Mouse (Mus musculus) CH12.LX (cell line): ENCODE data around the gene Dffb. TPM values are rescaled to one million over a fixed set of nuclear protein-coding genes. Genes with fewer than 3 reads are reported as not detected.

ENCODE experiments used
- DNase-seq: peaks from one replicate; pipeline ENCODE4 v3.0.0-alpha.2; 2013; ENCODE audit errors: extremely low read depth
- H3K27ac ChIP-seq: 2 replicates; pipeline ENCODE4 v1.5.1; 2012; ENCODE audit warnings: low read depth, mild to moderate bottlenecking, control low read depth, moderate library complexity; ENCODE audit not compliant: insufficient read depth
- H3K27me3 ChIP-seq: replicated peaks from 2 replicates; pipeline ENCODE3; 2012; ENCODE audit warnings: inconsistent platforms
- H3K36me3 ChIP-seq, 2 experiments: replicated peaks in 1 of 2; 2 replicates each; pipeline versions ENCODE3 to v1.6.1; 2012; ENCODE audit warnings: inconsistent platforms in 1 of 2, low read length in 1 of 2, mild to moderate bottlenecking in 1 of 2, mixed read lengths in 1 of 2, moderate library complexity in 1 of 2; ENCODE audit not compliant: control insufficient read depth in 1 of 2, insufficient read depth in 1 of 2
- H3K4me1 ChIP-seq, 2 experiments: 2 replicates each; pipeline ENCODE4 v1.6.1; 2012; ENCODE audit warnings: inconsistent platforms in 1 of 2, moderate library complexity in 1 of 2; ENCODE audit not compliant: insufficient read depth in 2 of 2, control insufficient read depth in 1 of 2
- H3K4me2 ChIP-seq: 2 replicates; pipeline ENCODE4 v1.6.1; 2012; ENCODE audit warnings: low read depth, mild to moderate bottlenecking, control low read depth; ENCODE audit not compliant: poor library complexity, insufficient read depth, severe bottlenecking
- H3K4me3 ChIP-seq, 3 experiments: fragments of 150-350 bp in 1 of 3; sonication (generic) in 1 of 3; replicated peaks in 1 of 3; 2 replicates each; pipeline versions ENCODE3 to v1.5.1; 2011 to 2012; ENCODE audit warnings: low read depth in 2 of 3, low read length in 2 of 3, mild to moderate bottlenecking in 2 of 3, moderate library complexity in 2 of 3, control low read depth in 1 of 3, improper control_type of control experiment in 1 of 3, inconsistent platforms in 1 of 3, mixed read lengths in 1 of 3; ENCODE audit not compliant: poor library complexity in 1 of 3
- H3K79me2 ChIP-seq: replicated peaks from 2 replicates; pipeline ENCODE4 v1.6.1; 2012; ENCODE audit warnings: mild to moderate bottlenecking, moderate library complexity; ENCODE audit not compliant: control insufficient read depth, poor library complexity, insufficient read depth, severe bottlenecking; ENCODE audit errors: extremely low read depth
- H3K9ac ChIP-seq: 2 replicates; pipeline ENCODE4 v1.6.1; 2012; ENCODE audit warnings: low read depth, mild to moderate bottlenecking, control low read depth, moderate library complexity; ENCODE audit not compliant: insufficient read depth
- H3K9me3 ChIP-seq: replicated peaks from 2 replicates; pipeline ENCODE3; 2012; ENCODE audit warnings: low read length, inconsistent platforms, mixed read lengths
- CHD2 ChIP-seq: IDR thresholded peaks from 2 replicates; pipeline ENCODE4 v1.6.1; 2011; ENCODE audit warnings: low read length, improper control_type of control experiment
- CTCF ChIP-seq, 2 experiments: IDR thresholded peaks in 1 of 2; conservative IDR thresholded peaks in 1 of 2; 2 replicates each; pipeline ENCODE4 v1.5.1; 2011 to 2012; ENCODE audit warnings: low read depth in 2 of 2, low read length in 2 of 2, improper control_type of control experiment in 1 of 2, inconsistent platforms in 1 of 2, mild to moderate bottlenecking in 1 of 2, moderate library complexity in 1 of 2
- E2F4 ChIP-seq: IDR thresholded peaks from 2 replicates; pipeline ENCODE4 v1.6.1; 2011; ENCODE audit warnings: low read depth, low read length, improper control_type of control experiment; ENCODE audit not compliant: insufficient replicate concordance
- IRF4 ChIP-seq: IDR thresholded peaks from 2 replicates; pipeline ENCODE4 v1.6.1; 2014; ENCODE audit warnings: low read depth, mild to moderate bottlenecking, inconsistent platforms, low read length, improper control_type of control experiment
- JUN ChIP-seq: IDR thresholded peaks from 2 replicates; pipeline ENCODE4 v1.6.1; 2011; ENCODE audit warnings: low read depth, mild to moderate bottlenecking, low read length, improper control_type of control experiment, moderate library complexity; ENCODE audit not compliant: insufficient read depth
- MAFK ChIP-seq: IDR thresholded peaks from 2 replicates; pipeline ENCODE4 v1.6.1; 2011; ENCODE audit warnings: low read length, improper control_type of control experiment; ENCODE audit not compliant: insufficient replicate concordance
- MXI1 ChIP-seq: IDR thresholded peaks from 2 replicates; pipeline ENCODE4 v1.6.1; 2011; ENCODE audit warnings: mild to moderate bottlenecking, low read depth, low read length, improper control_type of control experiment
- MYC ChIP-seq: IDR thresholded peaks from 2 replicates; pipeline ENCODE4 v1.6.1; 2011; ENCODE audit warnings: low read depth, mild to moderate bottlenecking, improper control_type of control experiment, low read length
- NELFE ChIP-seq: IDR thresholded peaks from 2 replicates; pipeline ENCODE4 v1.6.1; 2011; ENCODE audit warnings: low read depth, low read length, improper control_type of control experiment
- PAX5 ChIP-seq: IDR thresholded peaks from 2 replicates; pipeline ENCODE4 v1.6.1; 2012; ENCODE audit warnings: low read length, inconsistent platforms, mixed read lengths
- POLR2AphosphoS2 ChIP-seq: IDR thresholded peaks from 2 replicates; pipeline ENCODE4 v1.6.1; 2011; ENCODE audit warnings: low read depth, low read length, improper control_type of control experiment
- RAD21 ChIP-seq: IDR thresholded peaks from 2 replicates; pipeline ENCODE4 v1.6.1; 2011; ENCODE audit warnings: low read depth, mild to moderate bottlenecking, low read length, improper control_type of control experiment, moderate library complexity
- RCOR1 ChIP-seq: conservative IDR thresholded peaks from 2 replicates; pipeline ENCODE4 v1.6.1; 2012; ENCODE audit warnings: low read depth, mild to moderate bottlenecking, inconsistent platforms, low read length, improper control_type of control experiment
- SMC3 ChIP-seq: IDR thresholded peaks from 2 replicates; pipeline ENCODE4 v1.6.1; 2011; ENCODE audit warnings: low read depth, low read length, improper control_type of control experiment
- USF1 ChIP-seq: IDR thresholded peaks from 2 replicates; pipeline ENCODE4 v1.6.1; 2014; ENCODE audit warnings: low read depth, mild to moderate bottlenecking, inconsistent platforms, low read length, improper control_type of control experiment
- ZC3H11A ChIP-seq: IDR thresholded peaks from 2 replicates; pipeline ENCODE4 v1.6.1; 2012; ENCODE audit warnings: low read depth, mild to moderate bottlenecking, inconsistent platforms, low read length, improper control_type of control experiment
- ZNF384 ChIP-seq: IDR thresholded peaks from 2 replicates; pipeline ENCODE4 v1.6.1; 2012; ENCODE audit warnings: low read depth, low read length, improper control_type of control experiment, inconsistent platforms
- dilution Hi-C: fragments of 300-500 bp; cut with MboI; formaldehyde crosslinking; loops from 2 replicates; pipeline ENCODE4 v1.14.3; 2020; ENCODE audit warnings: low sequenced_read_pairs; ENCODE audit not compliant: extremely low pct_unique_long_range_greater_than_20kb, extremely low pct_ligation_motif_present
- in situ Hi-C: fragments of 300-500 bp; cut with MboI; formaldehyde crosslinking; loops from 3 replicates; pipeline ENCODE4 v1.14.3; 2019; ENCODE audit warnings: low sequenced_read_pairs, low pct_ligation_motif_present, low pct_unique_long_range_greater_than_20kb, mixed read lengths
- polyA plus RNA-seq: library from polyadenylated mRNA; unstranded; fragments of >175 nt; gene quantifications from 2 replicates; pipeline ENCODE4 v1.2.1, GENCODE M21; 2012; ENCODE audit warnings: low read depth; ENCODE audit not compliant: insufficient read length
- total RNA-seq, 2 experiments: library from RNA; depleted of rRNA; stranded (reverse); fragments of 300-350 nt in 1 of 2; fragments of >200 nt in 1 of 2; gene quantifications; 2 replicates each; pipeline ENCODE4 v1.2.3; 2012 to 2014

Gene Dffb
- total and polyA plus RNA-seq, 3 experiments = 10.7 to 21.4 (median 12.6) TPM

DNA sequence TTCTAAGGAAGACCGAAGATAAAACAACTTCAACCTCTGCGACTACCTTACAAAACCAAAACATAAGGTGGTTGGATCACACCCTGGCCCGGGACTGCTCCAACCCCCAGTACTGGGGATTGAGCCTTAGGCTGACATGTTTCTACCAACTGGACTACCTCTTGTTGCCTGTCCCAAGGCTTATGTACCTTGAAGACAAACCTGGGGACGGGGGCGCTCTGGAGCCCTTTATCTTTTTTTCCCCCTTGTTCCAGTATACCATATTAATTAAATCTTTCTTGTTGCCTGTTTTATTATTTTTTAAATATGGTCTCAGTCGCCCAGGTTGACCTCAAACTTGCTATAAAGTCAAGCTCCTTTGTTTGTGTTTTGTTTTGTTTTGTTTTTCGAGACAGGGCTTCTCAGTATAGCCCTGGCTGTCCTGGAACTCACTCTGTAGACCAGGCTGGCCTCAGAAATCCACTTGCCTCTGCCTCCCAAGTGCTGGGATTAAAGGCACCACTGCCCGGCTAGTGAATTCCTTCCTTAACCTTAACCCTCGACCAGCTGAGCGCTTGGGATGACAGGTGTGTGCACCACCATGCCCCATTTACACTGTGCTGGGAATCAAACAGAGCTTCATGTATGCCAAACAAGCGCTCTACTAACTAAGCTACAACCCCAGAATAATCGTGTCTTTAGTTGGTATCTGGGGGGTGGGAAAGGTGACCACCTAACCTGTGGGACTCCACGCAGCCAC is 36.1 kb upstream of the Dffb start:
- H3K9ac ChIP-seq = peak overlapping the region; percentile 80
- H3K36me3 ChIP-seq = peaks cover 37 to 51% of the 10 kb centered on the region in 2 experiments
- peaks cover 39% of the 10 kb centered on the region for H3K79me2 ChIP-seq
- H3K4me3 ChIP-seq = peak overlapping the region; percentile 84 to 100 (median 98)
- no peaks in the 10 kb centered on the region for H3K9me3 ChIP-seq
- no peaks in the 10 kb centered on the region for H3K27me3 ChIP-seq
- peaks cover 11 to 28% of the 10 kb centered on the region in 2 experiments for H3K4me1 ChIP-seq
- in situ Hi-C loops (no loop called here), dilution Hi-C loops (no loop called here)
- H3K27ac ChIP-seq = peak overlapping the region; percentile 13; the same call in 1 of the 2 replicates
- TF ChIP-seq PAX5 = no peak
- TF ChIP-seq CTCF (conservative IDR thresholded peaks at IDR 0.05 in 1 of 2, IDR thresholded peaks at IDR 0.05 in 1 of 2; ENCODE audit: low read depth in 2 of 2, low read length in 2 of 2) = peak in 1 of 2 experiments; percentile 54; a peak in 2 of 4 replicates
- peak overlapping the region; percentile 85 for H3K4me2 ChIP-seq
- DNase-seq = no peak

DNA sequence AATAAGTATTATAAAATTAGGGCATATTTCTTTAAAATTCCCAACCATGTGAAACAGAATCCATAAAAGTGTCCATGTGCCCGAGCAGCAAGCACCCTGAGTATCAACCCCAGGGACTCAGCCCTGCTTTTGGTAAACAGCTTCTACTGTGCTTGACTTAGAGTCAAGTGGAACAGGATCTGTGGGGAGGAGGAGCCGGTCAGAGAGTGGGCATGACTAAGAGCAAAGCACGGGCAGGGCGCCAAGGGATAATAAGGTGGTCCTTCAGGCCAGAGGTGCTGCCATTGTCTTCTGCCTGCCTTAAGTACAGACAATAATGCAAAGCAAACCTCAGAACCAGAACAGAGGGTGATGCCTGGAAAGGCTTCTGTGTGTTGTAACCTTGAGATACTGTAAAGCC is 32.8 kb upstream of the Dffb start:
- dilution Hi-C loops = no loop called here
- in situ Hi-C loops = no loop called here
- TF ChIP-seq ZNF384 (no peak), POLR2AphosphoS2 (no peak), SMC3 (no peak), MXI1 (no peak), MYC (no peak), MAFK (no peak), ZC3H11A (no peak)
- Histone ChIP-seq H3K79me2 (peaks cover 11% of the 10 kb centered on the region), H3K4me1 (peaks cover under 1 to 14% of the 10 kb centered on the region in 2 experiments), H3K36me3 (peaks cover 38 to 54% of the 10 kb centered on the region in 2 experiments), H3K4me3 (no peak overlapping the region), H3K4me2 (no peak overlapping the region), H3K27me3 (no peaks in the 10 kb centered on the region), H3K9me3 (no peaks in the 10 kb centered on the region), H3K9ac (no peak overlapping the region), H3K27ac (no peak overlapping the region)
- no peak for DNase-seq

DNA sequence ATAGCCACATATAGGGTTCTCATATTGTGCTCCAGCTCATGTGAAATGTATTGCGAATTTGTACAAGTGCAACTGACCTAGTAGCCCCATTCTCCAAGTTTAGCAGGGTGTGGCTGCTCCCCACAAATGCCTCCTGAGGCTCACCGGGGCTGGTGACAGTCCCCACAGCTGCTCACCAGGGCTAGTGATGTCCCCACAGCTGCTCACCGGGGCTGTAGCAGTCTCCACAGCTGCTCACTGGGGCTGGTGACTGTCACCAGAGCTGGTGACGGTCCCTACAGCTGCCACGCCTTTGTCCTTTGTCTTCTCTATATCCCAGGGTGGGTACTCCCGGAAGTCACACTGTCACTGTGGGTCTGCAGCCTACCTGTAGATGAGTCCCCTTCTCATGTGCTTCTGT is 31.3 kb upstream of the Dffb start:
- in situ Hi-C loops = no loop called here
- dilution Hi-C loops = no loop called here
- Histone ChIP-seq H3K36me3 (peaks cover 45 to 64% of the 10 kb centered on the region in 2 experiments), H3K4me1 (peaks cover 0 to 12% of the 10 kb centered on the region in 2 experiments; a peak in 2 of 4 replicates), H3K4me3 (no peak overlapping the region), H3K27ac (no peak overlapping the region), H3K9me3 (peaks cover 6% of the 10 kb centered on the region), H3K79me2 (no peaks in the 10 kb centered on the region), H3K4me2 (no peak overlapping the region), H3K9ac (no peak overlapping the region), H3K27me3 (no peaks in the 10 kb centered on the region)
- no peak for TF ChIP-seq PAX5
- no peak for TF ChIP-seq USF1
- TF ChIP-seq RCOR1 = no peak
- TF ChIP-seq JUN = no peak
- no peak for TF ChIP-seq RAD21
- TF ChIP-seq CHD2 = no peak
- TF ChIP-seq IRF4 = no peak
- TF ChIP-seq E2F4 = no peak
- no peak for TF ChIP-seq ZC3H11A
- no peak for TF ChIP-seq ZNF384
- no peak for TF ChIP-seq NELFE
- DNase-seq = no peak
